Mouse (Mus musculus): ENCODE measurements at regions not wholly inside any gene's neighbourhood (a gene's known extent, or its start where the extent isn't known, plus 50 kb on each side); places are given as distances from the start of the nearest gene placed in this dataset.

GRCm38 (mm10) chr12:107834512-107834911, 168.9 kb downstream of the Bcl11b start:
- Histone ChIP-seq H3K36me3 (replicated peaks) (no peaks in the 10 kb centered on the region), H3K4me1 (no peaks in the 10 kb centered on the region), H3K27ac (no peak overlapping the region), H3K27me3 (replicated peaks) (no peaks in the 10 kb centered on the region), H3K4me2 (no peak overlapping the region), H3K4me3 (no peak overlapping the region), H3K9ac (no peak overlapping the region), H3K9me3 (no peaks in the 10 kb centered on the region)
- 87% methylated on average over 5 of the region's 5 CpGs for WGBS
- no peak for ATAC-seq (replicated peaks)

- H3K36me3 ChIP-seq (replicated peaks): no peaks in the 10 kb centered on the region
- no peaks in the 10 kb centered on the region for H3K27me3 ChIP-seq (replicated peaks)
- H3K9me3 ChIP-seq: no peaks in the 10 kb centered on the region
- no peak overlapping the region for H3K4me2 ChIP-seq
- no peak overlapping the region for H3K27ac ChIP-seq
- no peak overlapping the region for H3K9ac ChIP-seq
- no peaks in the 10 kb centered on the region for H3K4me1 ChIP-seq
- WGBS: 91% methylated on average over 12 of the region's 12 CpGs
- no peak overlapping the region for H3K4me3 ChIP-seq
- no peak for ATAC-seq (replicated peaks)
Measured at GRCm38 (mm10) chr12:107837741-107838140, 165.7 kb downstream of the Bcl11b start.

- no peaks in the 10 kb centered on the region for H3K4me1 ChIP-seq
- no peaks in the 10 kb centered on the region for H3K27me3 ChIP-seq (replicated peaks)
- H3K9me3 ChIP-seq: no peaks in the 10 kb centered on the region
- no peak overlapping the region for H3K4me2 ChIP-seq
- H3K36me3 ChIP-seq (replicated peaks): no peaks in the 10 kb centered on the region
- no peak for ATAC-seq (replicated peaks)
- H3K4me3 ChIP-seq: no peak overlapping the region
- H3K9ac ChIP-seq: no peak overlapping the region
- H3K27ac ChIP-seq: no peak overlapping the region
- 94% methylated on average over 5 of the region's 5 CpGs for WGBS
Measured at GRCm38 (mm10) chr12:107844631-107845030, 158.8 kb downstream of the Bcl11b start.

- H3K27me3 ChIP-seq (replicated peaks): no peaks in the 10 kb centered on the region
- no peak overlapping the region for H3K4me2 ChIP-seq
- no peak overlapping the region for H3K4me3 ChIP-seq
- no peaks in the 10 kb centered on the region for H3K36me3 ChIP-seq (replicated peaks)
- WGBS: 91% methylated on average over 7 of the region's 7 CpGs
- H3K27ac ChIP-seq: no peak overlapping the region
- H3K9ac ChIP-seq: no peak overlapping the region
- H3K4me1 ChIP-seq: no peaks in the 10 kb centered on the region
- no peaks in the 10 kb centered on the region for H3K9me3 ChIP-seq
- no peak for ATAC-seq (replicated peaks)
Measured at GRCm38 (mm10) chr12:107850591-107850990, 152.8 kb downstream of the Bcl11b start.

GRCm38 (mm10) chr12:107852921-107853320, 150.5 kb downstream of the Bcl11b start:
- Histone ChIP-seq H3K36me3 (replicated peaks) (no peaks in the 10 kb centered on the region), H3K4me1 (no peaks in the 10 kb centered on the region), H3K4me2 (no peak overlapping the region), H3K4me3 (no peak overlapping the region), H3K27me3 (replicated peaks) (no peaks in the 10 kb centered on the region), H3K9me3 (no peaks in the 10 kb centered on the region), H3K9ac (no peak overlapping the region), H3K27ac (no peak overlapping the region)
- WGBS: 65% methylated on average over 7 of the region's 7 CpGs
- ATAC-seq (replicated peaks): no peak

- Histone ChIP-seq H3K27ac (no peak overlapping the region), H3K4me2 (no peak overlapping the region), H3K27me3 (replicated peaks) (no peaks in the 10 kb centered on the region), H3K4me3 (no peak overlapping the region), H3K9me3 (no peaks in the 10 kb centered on the region), H3K9ac (no peak overlapping the region), H3K4me1 (peaks cover 10% of the 10 kb centered on the region), H3K36me3 (replicated peaks) (no peaks in the 10 kb centered on the region)
- 89% methylated on average over 4 of the region's 4 CpGs for WGBS
- no peak for ATAC-seq (replicated peaks)
Measured at GRCm38 (mm10) chr12:107855547-107855946, 147.9 kb downstream of the Bcl11b start.

- H3K4me1 ChIP-seq: peaks cover 10% of the 10 kb centered on the region
- no peak overlapping the region for H3K4me3 ChIP-seq
- H3K9me3 ChIP-seq: no peaks in the 10 kb centered on the region
- no peak overlapping the region for H3K27ac ChIP-seq
- ATAC-seq (replicated peaks): no peak
- WGBS: 80% methylated on average over 6 of the region's 6 CpGs
- no peak overlapping the region for H3K4me2 ChIP-seq
- no peak overlapping the region for H3K9ac ChIP-seq
- H3K27me3 ChIP-seq (replicated peaks): no peaks in the 10 kb centered on the region
- no peaks in the 10 kb centered on the region for H3K36me3 ChIP-seq (replicated peaks)
Measured at GRCm38 (mm10) chr12:107856421-107857043, 146.9 kb downstream of the Bcl11b start.

- Histone ChIP-seq H3K4me2 (no peak overlapping the region), H3K4me1 (peaks cover 10% of the 10 kb centered on the region), H3K27ac (no peak overlapping the region), H3K9ac (no peak overlapping the region), H3K27me3 (replicated peaks) (no peaks in the 10 kb centered on the region), H3K9me3 (no peaks in the 10 kb centered on the region), H3K36me3 (replicated peaks) (no peaks in the 10 kb centered on the region), H3K4me3 (no peak overlapping the region)
- ATAC-seq (replicated peaks): no peak
- WGBS: 51% methylated on average over 10 of the region's 10 CpGs
Measured at GRCm38 (mm10) chr12:107858536-107859280, 144.7 kb downstream of the Bcl11b start.

- ATAC-seq (replicated peaks): no peak
- H3K4me2 ChIP-seq: no peak overlapping the region
Measured at GRCm38 (mm10) chr12:107859750-107860149, 143.7 kb downstream of the Bcl11b start.

GRCm38 (mm10) chr12:107860358-107860757, 143.0 kb downstream of the Bcl11b start:
- Histone ChIP-seq H3K9me3 (no peaks in the 10 kb centered on the region), H3K36me3 (replicated peaks) (no peaks in the 10 kb centered on the region), H3K4me2 (no peak overlapping the region), H3K4me1 (peaks cover 10% of the 10 kb centered on the region), H3K9ac (no peak overlapping the region), H3K27me3 (replicated peaks) (no peaks in the 10 kb centered on the region), H3K27ac (no peak overlapping the region), H3K4me3 (no peak overlapping the region)
- no peak for ATAC-seq (replicated peaks)
- WGBS: 77% methylated on average over 6 of the region's 6 CpGs

More at GRCm38 (mm10) chr12:107859750-107860149, 143.7 kb downstream of the Bcl11b start:
- Histone ChIP-seq H3K36me3 (replicated peaks) (no peaks in the 10 kb centered on the region), H3K9ac (no peak overlapping the region), H3K4me1 (peaks cover 10% of the 10 kb centered on the region), H3K4me3 (no peak overlapping the region), H3K27me3 (replicated peaks) (no peaks in the 10 kb centered on the region), H3K27ac (no peak overlapping the region), H3K9me3 (no peaks in the 10 kb centered on the region)
- 14% methylated on average over 8 of the region's 8 CpGs for WGBS

Measured in midbrain, embryonic 15.5 days (tissue).